Mouse (Mus musculus) spleen, adult 2 months (tissue): ENCODE results near the gene Slit3.

Experiments used
- CTCF ChIP-seq: fragments of 200-500 bp; IDR thresholded peaks from 2 replicates; pipeline ENCODE4 v1.5.1; 2011; ENCODE audit warnings: mild to moderate bottlenecking, inconsistent platforms; ENCODE audit not compliant: insufficient read depth, insufficient read length, insufficient replicate concordance; ENCODE audit errors: extremely low read depth
- POLR2A ChIP-seq: fragments of 200-500 bp; IDR thresholded peaks from 2 replicates; pipeline ENCODE4 v1.6.1; 2011; ENCODE audit warnings: low read depth, low read length, inconsistent platforms

DNA sequence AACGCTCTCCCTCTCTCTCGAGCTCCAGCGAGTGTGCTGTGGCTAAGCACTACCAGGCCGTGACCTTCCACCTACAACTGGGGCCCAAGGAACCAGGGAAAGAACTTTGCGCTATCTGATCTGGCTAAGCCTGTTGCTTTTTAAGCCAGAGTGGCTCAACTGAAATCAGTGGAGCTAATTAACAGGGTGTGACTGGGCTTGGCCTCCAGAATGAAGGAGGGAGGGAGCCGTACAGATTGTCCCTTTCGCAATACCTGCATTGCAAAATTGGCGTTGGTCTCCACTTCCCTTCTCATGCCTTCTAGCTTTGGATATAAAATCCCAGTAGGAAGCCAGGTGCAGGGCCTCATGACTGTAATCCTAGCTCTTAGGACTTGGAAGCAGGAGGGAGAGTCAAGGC is 629.6 kb downstream of the Slit3 start:
- no peak for TF ChIP-seq CTCF
- no peak for TF ChIP-seq POLR2A
